Mouse (Mus musculus) layer of hippocampus, adult 18-20 months (tissue): ENCODE results near the gene Proser2. TPM values are rescaled to one million over a fixed set of nuclear protein-coding genes. Genes with fewer than 3 reads are reported as not detected.

Experiments
- DNase-seq, 2 experiments: peaks; one replicate each; pipeline ENCODE4 v3.0.0; 2022; ENCODE audit warnings: low spot score in 2 of 2
- total RNA-seq, 2 experiments: library from RNA; stranded (reverse); gene quantifications; 2 replicates each; pipeline ENCODE4 v1.2.3; 2021

Proser2 gene
- total RNA-seq, 2 experiments from 2014 or later, result 1.9 to 2.5 TPM

DNA sequence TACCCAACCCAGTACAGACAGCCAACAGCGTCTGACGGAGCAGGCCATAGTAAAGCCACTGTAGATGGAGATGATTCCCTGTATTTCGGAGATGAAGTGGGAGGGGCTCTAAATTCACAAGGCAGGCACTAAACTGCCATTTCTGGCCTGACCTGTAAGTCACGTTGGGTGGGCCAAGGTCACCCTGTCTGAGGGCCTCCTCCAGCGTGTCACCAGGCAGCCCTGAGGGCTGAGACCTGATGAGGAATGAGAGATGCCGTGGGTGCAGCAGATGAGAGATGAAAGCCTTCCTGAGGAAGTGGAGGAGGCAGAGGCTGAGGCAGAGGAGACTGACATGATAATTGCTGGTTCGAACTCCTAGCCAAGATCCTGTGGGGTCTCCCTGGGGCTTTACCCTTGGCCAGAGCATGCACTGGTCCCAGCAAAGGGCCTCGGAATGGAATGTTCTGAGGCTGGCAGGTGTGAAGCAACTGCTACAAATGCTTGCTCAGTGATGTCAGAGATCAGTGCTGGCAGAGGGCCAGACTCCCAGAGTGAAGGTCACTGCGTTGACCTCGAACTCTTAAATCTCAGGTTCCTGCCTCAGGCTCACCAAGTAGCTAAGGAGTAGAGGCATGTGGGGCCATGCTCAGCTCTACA, 55.0 kb downstream of the Proser2 start:
- no peak for DNase-seq

GRCm38 (mm10) chr2:6072685-6073260, 57.2 kb downstream of the Proser2 start:
- DNase-seq, result no peak

GRCm38 (mm10) chr2:6071598-6072440, 58.2 kb downstream of the Proser2 start:
- no peak for DNase-seq

- no peak for DNase-seq
These were observed 59.1 kb downstream of the Proser2 start for GRCm38 (mm10) chr2:6070925-6071324.

DNA sequence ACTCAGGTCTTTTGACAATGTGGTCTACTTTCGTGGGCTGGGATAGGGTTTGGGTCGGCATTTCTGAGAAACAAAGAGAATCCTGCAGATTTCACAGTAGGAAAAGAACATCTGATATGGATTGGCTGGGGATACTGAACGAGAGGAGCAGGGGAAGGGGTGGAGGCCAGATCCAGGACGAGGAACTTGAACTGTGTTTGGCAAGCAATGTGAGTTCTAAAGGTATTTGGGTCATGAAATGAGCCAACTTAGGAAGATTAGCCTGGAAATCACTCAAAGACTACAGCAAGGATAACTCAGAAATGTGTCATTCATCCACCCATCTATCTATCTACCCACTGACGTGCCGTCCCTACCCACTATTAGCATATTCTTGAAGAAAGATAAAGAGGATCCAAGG, 62.7 kb downstream of the Proser2 start:
- DNase-seq, result no peak

GRCm38 (mm10) chr2:6060071-6060804, 69.8 kb downstream of the Proser2 start:
- DNase-seq, result no peak

DNA sequence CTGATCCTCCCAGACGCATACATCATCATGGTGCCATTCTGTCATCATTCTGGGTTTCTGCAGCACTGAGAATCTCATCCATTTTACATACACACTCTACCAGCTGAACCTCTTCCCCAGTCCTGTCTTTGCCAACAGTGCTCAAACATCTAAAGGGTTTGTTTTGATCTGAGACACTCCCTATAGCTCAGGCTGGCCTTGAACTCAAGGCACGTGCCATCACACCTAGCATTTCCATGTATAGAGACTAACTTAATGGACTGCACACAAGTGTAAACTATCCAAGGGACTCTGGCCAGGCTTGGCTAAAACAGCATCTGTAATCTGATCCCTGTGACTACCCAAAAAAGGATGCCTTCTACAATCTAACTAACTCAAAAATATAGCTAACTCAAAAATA, 70.7 kb downstream of the Proser2 start:
- DNase-seq, result no peak

- no peak for DNase-seq
These were observed 73.5 kb downstream of the Proser2 start for GRCm38 (mm10) chr2:6056518-6056917.

DNA sequence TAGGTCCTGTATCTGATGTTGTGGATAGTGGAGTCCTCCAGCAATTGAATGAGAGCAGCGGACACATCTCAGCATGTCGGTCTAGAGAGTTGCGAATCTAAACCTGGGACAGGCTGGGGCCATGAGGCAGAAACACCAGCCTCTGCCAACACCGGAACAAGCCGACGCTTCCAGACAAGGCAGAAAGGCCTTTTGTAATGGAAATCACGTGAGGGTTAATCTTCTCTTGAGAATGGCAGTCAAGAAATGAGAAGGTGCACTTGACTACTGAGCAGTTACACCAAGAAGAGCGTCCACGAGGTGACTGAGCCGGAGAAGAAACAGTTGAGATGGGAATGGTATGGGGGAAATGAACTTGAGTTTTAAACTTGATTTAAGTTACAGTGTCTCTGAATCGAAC, 74.5 kb downstream of the Proser2 start:
- no peak for DNase-seq

DNA sequence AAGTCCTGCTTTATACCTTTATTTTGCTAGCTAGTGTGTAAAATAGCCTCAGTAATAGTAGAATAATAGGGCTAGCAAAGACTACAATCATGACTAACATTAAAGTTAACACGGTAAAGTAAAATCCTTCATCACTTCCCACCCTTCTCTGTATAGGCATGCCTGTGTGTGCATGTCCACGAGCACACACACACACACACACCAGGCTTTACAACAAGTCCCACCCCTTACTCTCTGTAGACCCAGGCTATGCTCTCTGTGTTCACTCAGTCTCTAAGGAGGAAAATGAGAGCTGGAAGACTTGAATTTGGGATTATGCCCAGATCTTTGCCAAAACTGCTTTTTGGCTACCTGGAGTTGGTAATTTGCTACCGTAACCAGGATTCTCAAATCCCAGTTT, 81.0 kb downstream of the Proser2 start:
- DNase-seq, result no peak

GRCm38 (mm10) chr2:6048570-6048969, 81.4 kb downstream of the Proser2 start:
- no peak for DNase-seq

Other genes with a start within 250 kb of the Proser2 start
- 10 to 100 TPM; 81.5 to 86.6 TPM for gene Sec61a2, start 234.8 kb downstream of the Proser2 start, total RNA-seq
- 1 to 10 TPM; 7.8 to 9.3 TPM for gene Dhtkd1, start 187.4 kb downstream of the Proser2 start, total RNA-seq
- 10 to 100 TPM; 47.9 to 48.3 TPM for gene Upf2, start 178.7 kb downstream of the Proser2 start, total RNA-seq
- under 1 TPM; 0.86 to 0.99 TPM for gene Echdc3, start 82.8 kb upstream of the Proser2 start, total RNA-seq
- gene Usp6nl, start 192.5 kb upstream of the Proser2 start, total RNA-seq, result 10 to 100 TPM; 11.8 to 12.5 TPM